Mouse (Mus musculus) limb, embryonic 12.5 days (tissue): ENCODE data around the gene Defb25. TPM values are rescaled to one million over a fixed set of nuclear protein-coding genes. Genes with fewer than 3 reads are reported as not detected.
"Not testable (repeated sequence)": the region's sequence is repeated elsewhere in the genome, so short reads cannot be mapped to it uniquely, and the experiment has no call there.

Experiments used
- ATAC-seq: fragments of 200-750 bp; cut with Nextera tagmentation; 2 replicates; pipeline ENCODE4 v1.8.0; 2017; ENCODE audit warnings: low read depth, moderate TSS enrichment; ENCODE audit not compliant: insufficient number of reproducible peaks, insufficient read depth, low FRiP score, low TSS enrichment
- H3K27ac ChIP-seq: fragments of 300-500 bp; sonication (generic); 2 replicates; pipeline ENCODE4 v1.5.1; 2016; ENCODE audit warnings: mild to moderate bottlenecking, moderate library complexity
- H3K27me3 ChIP-seq: fragments of 300-500 bp; sonication (generic); 2 replicates; pipeline ENCODE4 v1.6.1; 2016; ENCODE audit warnings: mild to moderate bottlenecking, moderate library complexity
- H3K36me3 ChIP-seq: fragments of 300-500 bp; sonication (generic); 2 replicates; pipeline ENCODE4 v1.6.1; 2016; ENCODE audit warnings: mild to moderate bottlenecking, moderate library complexity
- H3K4me1 ChIP-seq: fragments of 300-500 bp; sonication (generic); replicated peaks from 2 replicates; pipeline ENCODE4 v1.6.1; 2016
- H3K4me2 ChIP-seq: fragments of 300-500 bp; sonication (generic); 2 replicates; pipeline ENCODE4 v1.6.1; 2016; ENCODE audit warnings: mild to moderate bottlenecking, moderate library complexity
- H3K4me3 ChIP-seq: fragments of 300-500 bp; sonication (generic); replicated peaks from 2 replicates; pipeline ENCODE4 v1.5.1; 2016; ENCODE audit warnings: mild to moderate bottlenecking
- H3K9ac ChIP-seq: fragments of 300-500 bp; sonication (generic); replicated peaks from 2 replicates; pipeline ENCODE4 v1.6.1; 2016; ENCODE audit warnings: mild to moderate bottlenecking, moderate library complexity
- H3K9me3 ChIP-seq: fragments of 300-500 bp; sonication (generic); 2 replicates; pipeline ENCODE4 v1.6.1; 2016; ENCODE audit warnings: mild to moderate bottlenecking, moderate library complexity
- WGBS: fragments of 180-500 bp; shearing (Covaris S2); methylation state at CpG from one replicate; pipeline ENCODE4 v1.1.7; 2016; 5-methylcytosine and 5-hydroxymethylcytosine counted together
- polyA plus RNA-seq: library from polyadenylated mRNA; unstranded; fragments of >200 nt; fragmentation: Nextera tagmentation; extraction: Ambion mirVana; gene quantifications from 2 replicates; pipeline ENCODE4 v1.2.1, GENCODE M21; 2016

Gene Defb25
- polyA plus RNA-seq: not detected in 2 replicates

DNA sequence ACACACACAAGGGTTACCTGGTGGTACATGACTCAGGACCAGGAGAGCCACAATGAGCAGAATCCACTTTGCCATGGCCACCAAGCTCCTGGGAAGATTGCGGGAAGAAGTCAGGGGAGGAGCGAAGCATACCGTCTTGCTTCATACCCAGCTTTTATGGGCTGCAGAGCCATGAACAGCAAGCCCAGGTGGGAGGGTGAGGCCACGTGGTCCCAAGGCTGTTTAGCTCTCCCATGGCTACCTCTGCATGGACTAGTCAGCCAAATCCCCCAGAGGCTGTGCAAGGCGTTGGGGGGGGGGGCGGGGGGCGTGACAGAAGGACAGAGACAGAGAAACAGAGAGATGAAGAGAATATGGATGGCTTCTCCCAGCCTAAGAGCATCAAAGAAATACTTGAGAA, at the start of gene Defb25:
TSS of gene Defb25 (minus strand) at position 101 of the 400 bp plus-strand sequence.
- WGBS: 71% methylated on average over 7 of the region's 7 CpGs
- H3K9ac ChIP-seq: no peak within 1 kb of the TSS

GRCm38 (mm10) chr2:152672166-152672565, 49.3 kb upstream of the Defb25 start:
- Histone ChIP-seq H3K4me2 (peak overlapping the region; percentile 85), H3K27ac (no peak overlapping the region), H3K27me3 (no peaks in the 10 kb centered on the region), H3K4me3 (peak overlapping the region; percentile 88; the same call in 1 of the 2 replicates), H3K9me3 (no peaks in the 10 kb centered on the region), H3K9ac (peak overlapping the region; percentile 95), H3K4me1 (peaks cover 50% of the 10 kb centered on the region), H3K36me3 (peaks cover 54% of the 10 kb centered on the region)
- 81% methylated on average over 12 of the region's 12 CpGs for WGBS
- ATAC-seq: no peak

More for the DNA sequence above, at the start of gene Defb25:
- Histone ChIP-seq H3K4me1 (peaks cover 14% of the 10 kb centered on the region), H3K27ac (no peak within 1 kb of the TSS), H3K4me3 (no peak within 1 kb of the TSS), H3K9me3 (0 out of 2 replicates have a peak, but pooled peaks cover 4% of the 10 kb centered on the region), H3K4me2 (no peak within 1 kb of the TSS), H3K36me3 (no peaks in the 10 kb centered on the region), H3K27me3 (peaks cover 39% of the 10 kb centered on the region)
- no peak for ATAC-seq

GRCm38 (mm10) chr2:152671642-152671999, 48.8 kb upstream of the Defb25 start:
- Histone ChIP-seq H3K9ac (peak overlapping the region; percentile 95; the same call in 1 of the 2 replicates), H3K4me2 (peak overlapping the region; percentile 85), H3K9me3 (no peaks in the 10 kb centered on the region), H3K27ac (no peak overlapping the region; the same call in 1 of the 2 replicates), H3K36me3 (peaks cover 48% of the 10 kb centered on the region), H3K27me3 (no peaks in the 10 kb centered on the region), H3K4me1 (peaks cover 50% of the 10 kb centered on the region), H3K4me3 (peak overlapping the region; percentile 88)
- WGBS: 41% methylated on average over 5 of the region's 5 CpGs
- ATAC-seq: no peak

DNA sequence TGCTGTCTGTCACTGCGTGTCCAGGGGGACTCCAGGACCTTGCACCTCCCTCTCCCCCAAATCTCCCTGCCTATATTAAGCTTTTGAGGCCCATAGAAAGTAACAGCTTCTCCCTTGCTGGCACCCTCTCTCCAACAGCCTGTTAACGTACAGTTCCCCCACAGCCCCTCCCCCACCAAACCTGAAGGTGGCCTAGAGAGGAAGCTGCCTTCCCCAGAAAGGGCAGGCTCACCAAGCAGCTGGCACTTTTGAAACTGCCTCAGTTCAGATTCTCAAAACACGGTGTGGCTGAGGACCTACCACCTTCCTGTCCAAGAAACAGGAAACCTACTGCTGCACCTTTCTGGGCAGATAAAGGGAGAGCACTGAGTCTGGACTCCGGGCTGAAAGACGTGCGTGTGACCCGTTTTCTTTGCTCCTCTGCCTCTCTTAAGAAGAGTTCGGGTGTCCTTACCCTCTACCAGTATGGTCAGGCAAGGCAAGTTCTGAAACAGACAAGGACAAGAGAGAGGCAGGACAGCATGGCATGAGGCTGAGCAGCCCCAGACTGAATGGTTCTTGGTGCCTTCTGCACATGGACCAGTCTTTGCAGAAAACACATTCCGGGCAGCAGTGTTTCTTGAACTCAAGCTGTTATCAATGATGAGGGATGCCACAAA, 48.3 kb upstream of the Defb25 start:
- 61% methylated on average over 9 of the region's 9 CpGs for WGBS
- no peaks in the 10 kb centered on the region for H3K27me3 ChIP-seq
- H3K27ac ChIP-seq: peak overlapping the region; percentile 96
- ATAC-seq: no peak
- peak overlapping the region; percentile 88 for H3K4me3 ChIP-seq
- H3K4me1 ChIP-seq: peaks cover 48% of the 10 kb centered on the region
- H3K36me3 ChIP-seq: peaks cover 43% of the 10 kb centered on the region
- H3K9me3 ChIP-seq: no peaks in the 10 kb centered on the region
- H3K9ac ChIP-seq: peak overlapping the region; percentile 95
- peak overlapping the region; percentile 85 for H3K4me2 ChIP-seq

DNA sequence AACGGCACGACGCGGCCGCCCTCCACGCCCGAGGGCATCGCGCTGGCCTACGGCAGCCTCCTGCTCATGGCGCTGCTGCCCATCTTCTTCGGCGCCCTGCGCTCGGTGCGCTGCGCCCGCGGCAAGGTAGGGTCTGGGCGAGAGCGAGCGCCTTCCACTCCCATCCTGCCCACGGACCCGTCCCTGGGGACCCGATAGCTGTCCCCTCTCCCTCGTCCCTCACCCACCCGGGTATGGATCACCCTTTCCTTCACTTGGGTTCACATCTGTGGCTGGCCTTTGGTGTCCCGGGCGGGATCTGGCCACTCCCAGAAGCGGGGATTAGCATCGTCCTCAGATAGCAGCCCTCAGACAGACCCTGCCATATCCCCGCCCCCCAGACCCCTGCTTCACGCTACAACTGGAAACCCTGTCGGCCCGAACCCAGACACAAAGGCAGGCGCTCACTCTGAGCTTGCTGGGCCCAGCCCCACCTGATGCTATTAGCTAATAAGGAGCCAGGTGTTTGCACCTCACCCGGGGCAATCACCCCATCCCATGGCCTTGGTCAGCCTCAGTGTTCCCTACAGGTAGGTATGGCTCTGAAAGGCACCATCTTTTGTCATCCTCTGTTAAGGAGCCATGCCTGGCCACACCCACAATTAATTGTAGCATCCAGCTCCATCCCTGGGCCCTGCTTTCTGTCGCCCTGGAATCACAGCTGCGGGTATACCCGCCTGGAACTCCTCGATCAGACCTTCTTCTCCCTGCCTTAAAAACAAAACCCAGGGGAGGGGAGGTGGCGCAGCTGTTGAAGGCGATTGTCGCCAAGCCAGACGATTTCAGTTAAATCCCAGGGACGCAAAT, 47.0 kb upstream of the Defb25 start:
- H3K4me3 ChIP-seq: peak overlapping the region; percentile 88
- H3K27me3 ChIP-seq: no peaks in the 10 kb centered on the region
- H3K27ac ChIP-seq: peak overlapping the region; percentile 96
- peak overlapping the region; percentile 85 for H3K4me2 ChIP-seq
- WGBS: under 1% methylated on average over 44 of the region's 46 CpGs
- H3K9me3 ChIP-seq: no peaks in the 10 kb centered on the region
- H3K9ac ChIP-seq: peak overlapping the region; percentile 95
- peak; percentile 52 for ATAC-seq
- peaks cover 31% of the 10 kb centered on the region for H3K36me3 ChIP-seq
- peaks cover 37% of the 10 kb centered on the region for H3K4me1 ChIP-seq

DNA sequence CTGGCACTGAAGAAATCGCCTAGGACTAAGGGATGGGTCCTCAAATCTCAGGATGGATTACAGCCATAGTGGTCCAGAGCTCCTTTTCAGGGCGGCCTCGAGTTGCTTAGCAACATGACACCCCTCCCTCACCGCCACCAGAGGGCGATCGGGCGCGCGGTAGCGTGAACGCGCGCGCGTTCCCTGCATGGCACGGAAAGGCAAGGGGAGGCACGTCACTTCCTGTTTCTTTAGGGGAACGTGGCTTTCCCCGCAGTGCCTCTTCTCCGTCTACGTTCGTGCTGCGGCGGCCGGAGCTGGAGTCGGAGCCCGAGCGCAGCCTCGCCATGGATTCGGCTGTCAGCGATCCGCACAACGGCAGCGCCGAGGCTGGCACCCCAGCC, 46.4 kb upstream of the Defb25 start, which contains the start of gene H13:
TSS of gene H13 (plus strand) at position 206 of the 383 bp plus-strand sequence.
- peak; percentile 79 for ATAC-seq
- H3K27me3 ChIP-seq: no peaks in the 10 kb centered on the region
- peak within 1 kb of the TSS; percentile 85 for H3K4me2 ChIP-seq
- H3K4me1 ChIP-seq: peaks cover 35% of the 10 kb centered on the region
- H3K4me3 ChIP-seq: peak within 1 kb of the TSS; percentile 88
- H3K9ac ChIP-seq: peak within 1 kb of the TSS; percentile 95
- WGBS: under 1% methylated on average over 35 of the region's 35 CpGs
- peak within 1 kb of the TSS; percentile 96 for H3K27ac ChIP-seq
- H3K36me3 ChIP-seq: peaks cover 26% of the 10 kb centered on the region
- H3K9me3 ChIP-seq: no peaks in the 10 kb centered on the region

- not testable (repeated sequence) for ATAC-seq, H3K4me1 ChIP-seq, H3K9me3 ChIP-seq, H3K27ac ChIP-seq, H3K4me3 ChIP-seq, H3K4me2 ChIP-seq, H3K36me3 ChIP-seq, H3K27me3 ChIP-seq, H3K9ac ChIP-seq
- 73% methylated on average over 3 of the region's 3 CpGs for WGBS
These were observed 43.3 kb upstream of the Defb25 start for GRCm38 (mm10) chr2:152666191-152666590.

DNA sequence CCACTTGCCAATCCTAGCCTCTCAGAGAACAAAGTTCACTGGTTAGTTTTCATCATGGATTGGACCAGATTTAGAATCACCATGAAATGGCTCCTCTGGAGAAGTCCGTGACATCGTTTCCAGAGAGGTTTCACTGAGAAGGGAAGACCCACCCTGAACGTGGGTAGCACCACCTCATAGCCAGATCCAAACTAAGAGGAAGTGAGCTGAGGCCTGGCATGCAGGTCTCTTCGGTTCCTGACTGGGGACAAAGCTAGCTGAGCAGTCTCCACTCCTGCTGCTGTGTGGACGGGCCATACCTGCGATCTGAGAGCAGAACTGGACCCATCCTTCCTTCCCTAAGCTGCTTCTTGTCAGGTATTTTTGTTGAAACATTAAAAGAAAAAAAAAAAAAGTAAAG, 38.3 kb upstream of the Defb25 start:
- H3K36me3 ChIP-seq: no peaks in the 10 kb centered on the region
- H3K4me3 ChIP-seq: no peak overlapping the region
- no peak overlapping the region for H3K9ac ChIP-seq
- H3K4me2 ChIP-seq: no peak overlapping the region
- H3K27ac ChIP-seq: no peak overlapping the region
- H3K4me1 ChIP-seq: no peaks in the 10 kb centered on the region
- ATAC-seq: no peak
- 75% methylated on average over 6 of the region's 6 CpGs for WGBS
- no peaks in the 10 kb centered on the region for H3K27me3 ChIP-seq
- H3K9me3 ChIP-seq: peaks cover 5% of the 10 kb centered on the region

DNA sequence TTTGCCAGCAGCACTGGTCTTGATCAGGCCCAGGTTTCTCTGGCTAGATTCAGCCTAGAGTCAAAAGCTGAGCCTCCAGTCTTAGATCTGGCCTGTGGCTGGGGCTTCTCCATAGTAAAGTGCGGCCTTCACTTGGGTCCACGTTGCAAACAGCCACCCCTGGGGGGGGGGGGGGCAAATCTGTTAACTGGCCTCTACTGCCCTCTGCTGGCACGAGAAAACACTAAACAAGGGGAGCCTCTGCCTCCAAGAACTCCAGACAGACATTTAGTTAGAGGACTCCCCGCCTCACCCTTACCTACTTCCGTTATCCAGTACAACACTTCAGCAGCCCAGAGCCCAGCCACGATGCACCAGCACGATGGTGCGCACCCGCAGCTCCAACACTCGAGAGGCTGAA, 34.5 kb upstream of the Defb25 start:
- Histone ChIP-seq H3K4me3 (no peak overlapping the region), H3K9me3 (peaks cover 5% of the 10 kb centered on the region), H3K4me2 (no peak overlapping the region), H3K27me3 (no peaks in the 10 kb centered on the region), H3K4me1 (no peaks in the 10 kb centered on the region; the same call in 1 of the 2 replicates), H3K36me3 (no peaks in the 10 kb centered on the region), H3K27ac (no peak overlapping the region), H3K9ac (no peak overlapping the region)
- ATAC-seq: no peak
- 56% methylated on average over 10 of the region's 10 CpGs for WGBS

DNA sequence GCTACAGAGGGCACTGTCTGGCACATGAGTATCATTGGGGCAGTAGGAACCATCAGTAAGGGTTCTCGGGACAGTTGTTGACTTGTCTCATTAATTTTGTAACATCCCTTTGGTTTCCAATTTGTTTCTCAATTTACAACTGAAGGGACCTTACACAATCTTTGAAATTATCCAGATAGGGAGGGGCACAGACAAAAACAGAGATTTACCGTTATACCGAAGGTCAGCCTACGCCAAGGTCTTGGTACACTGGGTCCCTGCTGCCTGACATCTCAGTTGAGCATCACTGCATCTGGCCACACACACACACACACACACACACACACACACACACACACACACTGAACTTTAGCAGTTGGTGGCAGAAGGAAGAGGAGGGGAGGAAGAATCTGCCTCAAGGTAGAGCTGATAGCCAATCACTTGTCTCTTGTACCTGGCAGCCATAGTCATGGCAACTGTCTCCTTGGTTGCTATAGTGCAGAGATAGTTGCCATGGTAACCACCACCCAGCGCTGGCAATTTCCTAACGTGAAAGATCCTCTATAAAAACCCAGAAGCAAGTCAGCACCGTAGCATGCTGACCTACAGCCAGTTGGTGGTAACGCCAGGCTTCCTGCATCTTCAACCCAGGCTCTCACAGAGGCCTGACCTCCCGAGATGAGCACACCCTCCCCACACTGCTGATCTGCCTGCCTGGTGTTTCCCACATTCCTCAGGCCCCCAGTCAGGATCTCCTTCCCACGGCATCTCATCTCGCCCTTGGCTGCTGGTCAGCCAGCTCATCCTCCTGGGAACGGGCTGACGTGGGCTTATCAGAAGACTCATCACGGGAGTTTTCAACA, 31.2 kb upstream of the Defb25 start:
- no peak overlapping the region for H3K27ac ChIP-seq
- H3K4me2 ChIP-seq: no peak overlapping the region
- peaks cover 5% of the 10 kb centered on the region for H3K9me3 ChIP-seq
- no peak overlapping the region for H3K9ac ChIP-seq
- ATAC-seq: no peak
- H3K4me3 ChIP-seq: no peak overlapping the region
- H3K27me3 ChIP-seq: no peaks in the 10 kb centered on the region
- no peaks in the 10 kb centered on the region for H3K36me3 ChIP-seq
- 47% methylated on average over 14 of the region's 14 CpGs for WGBS
- H3K4me1 ChIP-seq: no peaks in the 10 kb centered on the region; the same call in 1 of the 2 replicates
